Mouse (Mus musculus): ENCODE measurements around the gene Ctbs.

- TF ChIP-seq CTCF (IDR thresholded peaks at IDR 0.05; ENCODE audit: borderline replicate concordance, extremely low read depth, insufficient read depth, insufficient read length) (no peak), POLR2A (IDR thresholded peaks at IDR 0.05; ENCODE audit: borderline replicate concordance, extremely low read depth, insufficient read depth, insufficient read length, poor library complexity, severe bottlenecking) (no peak)
Observed at GRCm38 (mm10) chr3:146436114-146436513, 13.5 kb upstream of the Ctbs start.
